Mouse (Mus musculus) megakaryocyte, embryonic 14.5 days (primary cell): ENCODE results near the gene Rnf182.

Source experiments
- FLI1 ChIP-seq: IDR thresholded peaks from 2 replicates; pipeline ENCODE4 v1.6.1; 2012; ENCODE audit warnings: low read length, inconsistent platforms, mixed read lengths
- GATA1 ChIP-seq: IDR thresholded peaks from 3 replicates; pipeline ENCODE4 v1.6.1; 2012; ENCODE audit warnings: mixed read lengths, low read length, inconsistent platforms, borderline replicate concordance

DNA sequence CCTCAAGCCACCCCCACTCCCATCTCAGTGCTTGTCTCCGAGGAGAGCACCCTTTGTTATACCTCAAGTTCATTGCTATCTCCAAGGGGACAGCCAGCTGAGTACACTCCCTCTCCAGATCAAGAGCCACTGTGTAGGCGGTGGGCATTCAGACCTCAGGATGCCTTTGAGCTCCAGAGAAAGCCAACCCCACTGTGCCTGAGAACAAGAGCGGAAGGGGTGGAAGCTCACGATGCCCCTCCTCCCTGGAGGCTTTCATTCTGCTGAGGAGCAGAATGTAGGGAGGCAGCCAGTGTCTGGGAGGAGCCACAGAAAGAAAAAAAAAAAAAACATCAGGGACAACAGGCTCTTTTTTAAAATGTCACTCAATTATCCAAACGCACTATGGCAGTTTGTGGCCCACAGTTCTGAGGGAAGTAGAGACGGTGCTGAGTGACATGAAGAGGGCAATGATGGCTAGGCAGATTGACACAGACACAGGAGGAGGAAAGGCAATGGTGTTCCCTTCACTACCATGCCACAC lies 101.1 kb downstream of the Rnf182 start:
- no peak for TF ChIP-seq GATA1
- no peak for TF ChIP-seq FLI1
